Mouse (Mus musculus) megakaryocyte, embryonic 14.5 days (primary cell): Measurements from ENCODE around the gene Il2ra.

Experiments
- FLI1 ChIP-seq: IDR thresholded peaks from 2 replicates; pipeline ENCODE4 v1.6.1; 2012; ENCODE audit warnings: low read length, inconsistent platforms, mixed read lengths
- GATA1 ChIP-seq: IDR thresholded peaks from 3 replicates; pipeline ENCODE4 v1.6.1; 2012; ENCODE audit warnings: mixed read lengths, low read length, inconsistent platforms, borderline replicate concordance

- TF ChIP-seq GATA1, result no peak
- TF ChIP-seq FLI1, result no peak
Observed at GRCm38 (mm10) chr2:11602506-11603489, 39.8 kb upstream of the Il2ra start.
